ENCODE assay signal across 9 mouse cellular contexts in the genomic region with DNA sequence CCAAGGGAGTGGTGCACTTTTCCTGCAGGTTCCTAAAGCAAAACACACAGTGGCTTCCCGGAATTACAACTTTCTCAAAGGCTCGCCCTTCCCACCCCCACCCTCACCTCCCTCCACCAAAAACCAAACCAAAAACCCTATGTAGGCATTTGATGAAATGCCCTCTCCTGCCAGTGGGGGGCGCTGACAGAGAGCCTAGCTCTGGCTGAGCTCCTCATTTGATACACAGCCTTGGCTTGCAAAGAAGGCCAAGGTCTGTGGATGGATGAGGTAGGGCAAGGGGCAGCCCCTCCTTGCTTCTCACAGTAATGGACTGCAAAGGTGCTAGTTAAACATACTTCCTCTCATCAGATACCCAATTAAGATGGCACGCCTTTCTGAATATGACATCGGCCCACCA. TPM values are rescaled to one million over a fixed set of nuclear protein-coding genes. Genes with fewer than 3 reads are reported as not detected.
A peak's percentile ranks its signal among the peaks of the same experiment; 100 is the strongest.
DNase-seq lines count a peak whose midpoint lies in the region; ATAC-seq and TF ChIP-seq lines count a peak whose summit lies in the region.
"Had no signal": no experiment of that assay in that cellular context is flagged by ENCODE, and none has a peak within 500 bp of the region (broad histone marks: within the 10 kb centered on the region; RNA-seq: fewer than 3 reads in every experiment).

No protein-coding gene starts in this region.

- no peak for TF ChIP-seq POLR2A in olfactory bulb, adult 2 months (IDR thresholded peaks at IDR 0.05; ENCODE audit: insufficient read depth, low read depth, low read length)

- H3K9ac ChIP-seq in hindbrain, postnatal 0 days (replicated peaks; ENCODE audit: low read length): no peak overlapping the region

- no peak overlapping the region for H3K4me2 ChIP-seq in hindbrain, postnatal 0 days (ENCODE audit: low read depth, low read length)

- H3K36me3 ChIP-seq in hindbrain, postnatal 0 days (ENCODE audit: insufficient read depth, low read length): no peaks in the 10 kb centered on the region
- no peaks in the 10 kb centered on the region for H3K36me3 ChIP-seq in hindbrain, embryonic 10.5 days
- peaks cover 9% of the 10 kb centered on the region for H3K36me3 ChIP-seq in G1E (replicated peaks)

- H3K4me3 ChIP-seq in hindbrain, postnatal 0 days (ENCODE audit: low read length): no peak overlapping the region
- H3K4me3 ChIP-seq in hindbrain, embryonic 10.5 days: no peak overlapping the region
- peak overlapping the region; percentile 31; the same call in 1 of the 2 replicates for H3K4me3 ChIP-seq in G1E (ENCODE audit: low read depth, low read length)
- no peak overlapping the region for H3K4me3 ChIP-seq in olfactory bulb, adult 2 months (ENCODE audit: insufficient read depth, low read depth, low read length)

- ATAC-seq in hindbrain, postnatal 0 days: no peak
- no peak for ATAC-seq in G1E (ENCODE audit: extremely low read depth, insufficient number of reproducible peaks, low FRiP score, poor library complexity, severe bottlenecking)

- peak; percentile 63 for TF ChIP-seq CTCF in hindbrain, postnatal 0 days (IDR thresholded peaks at IDR 0.05; ENCODE audit: low read depth)
- TF ChIP-seq CTCF in G1E (IDR thresholded peaks at IDR 0.05; ENCODE audit: low read depth, low read length): 0 out of 2 replicates have a peak, but pooled peaks have one; percentile 22
- peak; percentile 54; the same call in 1 of the 2 replicates for TF ChIP-seq CTCF in olfactory bulb, adult 2 months (IDR thresholded peaks at IDR 0.05; ENCODE audit: insufficient read depth, low read depth, low read length)

- WGBS in hindbrain, postnatal 0 days: 69% methylated on average over 5 of the region's 5 CpGs
- 68% methylated on average over 5 of the region's 5 CpGs for WGBS in hindbrain, embryonic 10.5 days
- WGBS in olfactory bulb, adult 2 months: 68% methylated on average over 5 of the region's 5 CpGs

- H3K27ac ChIP-seq in hindbrain, postnatal 0 days: no peak overlapping the region
- H3K27ac ChIP-seq in hindbrain, embryonic 10.5 days: no peak overlapping the region
- no peak overlapping the region for H3K27ac ChIP-seq in olfactory bulb, adult 2 months (ENCODE audit: insufficient read depth, low read depth, low read length)

- no peaks in the 10 kb centered on the region for H3K27me3 ChIP-seq in hindbrain, postnatal 0 days (ENCODE audit: insufficient read depth, low read length)
- H3K27me3 ChIP-seq in hindbrain, embryonic 10.5 days (ENCODE audit: insufficient read depth, poor library complexity, severe bottlenecking): no peaks in the 10 kb centered on the region
- peaks cover 59% of the 10 kb centered on the region for H3K27me3 ChIP-seq in G1E (ENCODE audit: insufficient read depth, low read length)
- H3K27me3 ChIP-seq: megakaryocyte, embryonic 14.5 days had no signal

- no peaks in the 10 kb centered on the region for H3K9me3 ChIP-seq in hindbrain, postnatal 0 days (ENCODE audit: low read length)
- no peaks in the 10 kb centered on the region for H3K9me3 ChIP-seq in hindbrain, embryonic 10.5 days
- H3K9me3 ChIP-seq in G1E (replicated peaks): peaks cover 7% of the 10 kb centered on the region
- H3K9me3 ChIP-seq: megakaryocyte, embryonic 14.5 days had no signal

- H3K4me1 ChIP-seq in hindbrain, postnatal 0 days (ENCODE audit: insufficient read depth, low read length): peaks cover 5% of the 10 kb centered on the region; the same call in 1 of the 2 replicates
- H3K4me1 ChIP-seq in hindbrain, embryonic 10.5 days (replicated peaks): peaks cover 4% of the 10 kb centered on the region; the same call in 1 of the 2 replicates
- H3K4me1 ChIP-seq in G1E (ENCODE audit: insufficient read depth, low read depth, low read length): peaks cover 91% of the 10 kb centered on the region
- H3K4me1 ChIP-seq in olfactory bulb, adult 2 months (ENCODE audit: control insufficient read depth, insufficient read depth, low read length): peaks cover 32% of the 10 kb centered on the region

- peak; percentile 34 for DNase-seq in hindbrain, postnatal 0 days (ENCODE audit: low spot score)
- DNase-seq in hindbrain, embryonic 10.5 days (ENCODE audit: low spot score): no peak
- DNase-seq in A20 (ENCODE audit: low read depth, low spot score): peak; percentile 56
- DNase-seq in G1E (ENCODE audit: low spot score): no peak
- DNase-seq in gastrocnemius, postnatal 10 days: peak; percentile 54
- DNase-seq in c-Kit-positive CD71-positive TER-119-positive erythroid progenitor cells, embryonic 14.5 days (ENCODE audit: low spot score): no peak
- no peak for DNase-seq in left cerebral cortex, adult 8-10 months (ENCODE audit: low spot score in 2 of 2)

RNA-seq across cellular contexts. Expression of gene Tbc1d7, which starts 28.4 kb away (rescaled TPM):
- 39.9 and 42.7 TPM in 2 replicates for total RNA-seq in hindbrain, postnatal 0 days (2014; rRNA removed)
- 86.6 and 87.9 TPM in 2 replicates for polyA plus RNA-seq in hindbrain, postnatal 0 days (2015; fragmentation: Nextera tagmentation; extraction: Ambion mirVana)
- 62.8 and 73.2 TPM in 2 replicates for polyA plus RNA-seq in hindbrain, embryonic 10.5 days (2016; fragmentation: Nextera tagmentation; extraction: Ambion mirVana)
- total RNA-seq in G1E (2014; fragmentation: Nextera tagmentation) (82.5 and 87.3 TPM in 2 replicates), G1E (2017) (9.4 and 18.2 TPM in 2 replicates)
- 10.9 and 11.6 TPM in 2 replicates for polyA plus RNA-seq in G1E (2012)
- 10 to 100 TPM; 26.8 to 28.3 TPM for total RNA-seq in gastrocnemius, postnatal 10 days (2021)
- not detected in 2 replicates for polyA plus RNA-seq in olfactory bulb, adult 2 months (2012; ENCODE audit: insufficient read depth, insufficient read length, low replicate concordance, missing spikeins)
- 10 to 100 TPM; 25.2 to 28.3 (median 26.1) TPM for total RNA-seq in left cerebral cortex, adult 8-10 months (2022)

Comparison
In these comparisons a context has a peak if more than half of its experiments do, and no peak if none do; other contexts are left out.
1. DNase-seq: peak in hindbrain, postnatal 0 days (single experiment), A20 (single experiment) and gastrocnemius, postnatal 10 days (single experiment); none in hindbrain, embryonic 10.5 days (single experiment), G1E (single experiment), c-Kit-positive CD71-positive TER-119-positive erythroid progenitor cells, embryonic 14.5 days (single experiment) and left cerebral cortex, adult 8-10 months (0 of 2).
2. Peak in every context shown above with its lines, with median percentiles within 50 percentile points of each other: CTCF ChIP-seq.